Mouse (Mus musculus): ENCODE results near the gene Acsm3. TPM values are rescaled to one million over a fixed set of nuclear protein-coding genes. Genes with fewer than 3 reads are reported as not detected.
"Not testable (repeated sequence)": the region's sequence is repeated elsewhere in the genome, so short reads cannot be mapped to it uniquely, and the experiment has no call there.

The Acsm3 gene
- total RNA-seq (2021): 1 to 10 TPM in 1 of 2 experiments, not detected in 1; 5.7 TPM
- long read RNA-seq, experiment 1: 0 reads
- long read RNA-seq, experiment 2: 0 reads

GRCm38 (mm10) chr7:119760527-119760951 lies at the start of gene Acsm3:
Gene Acsm3 (plus strand): TSS chr7:119760923.
- no peak for DNase-seq

GRCm38 (mm10) chr7:119714111-119714510 lies 46.6 kb upstream of the Acsm3 start:
- no peak for DNase-seq

GRCm38 (mm10) chr7:119720253-119720946 lies 40.3 kb upstream of the Acsm3 start, which contains the start of gene Thumpd1:
Gene Thumpd1 (minus strand): TSS chr7:119720798.
- peak; percentile 93 to 94 for DNase-seq

GRCm38 (mm10) chr7:119720947-119721310 lies 39.8 kb upstream of the Acsm3 start:
- no peak for DNase-seq

- no peak for DNase-seq
Observed at GRCm38 (mm10) chr7:119727621-119728020, 33.1 kb upstream of the Acsm3 start.

GRCm38 (mm10) chr7:119731262-119731661 lies 29.5 kb upstream of the Acsm3 start:
- not testable (repeated sequence) for DNase-seq

- no peak for DNase-seq
Observed at GRCm38 (mm10) chr7:119738877-119739276, 21.8 kb upstream of the Acsm3 start.

GRCm38 (mm10) chr7:119739798-119740468 lies 20.8 kb upstream of the Acsm3 start:
- DNase-seq: not testable (repeated sequence)

GRCm38 (mm10) chr7:119744321-119744720 lies 16.4 kb upstream of the Acsm3 start:
- DNase-seq: no peak

- no peak for DNase-seq
Observed at GRCm38 (mm10) chr7:119745869-119746268, 14.9 kb upstream of the Acsm3 start.

- DNase-seq: no peak
Observed at GRCm38 (mm10) chr7:119748761-119749160, 12.0 kb upstream of the Acsm3 start.

GRCm38 (mm10) chr7:119749942-119750341 lies 10.8 kb upstream of the Acsm3 start:
- no peak for DNase-seq

GRCm38 (mm10) chr7:119753696-119754095 lies 7.0 kb upstream of the Acsm3 start:
- no peak for DNase-seq

- no peak for DNase-seq
Observed at GRCm38 (mm10) chr7:119762166-119762697, 1.5 kb downstream of the Acsm3 start.

GRCm38 (mm10) chr7:119764377-119764776 lies 3.7 kb downstream of the Acsm3 start:
- DNase-seq: no peak

- no peak for DNase-seq
Observed at GRCm38 (mm10) chr7:119766996-119767395, 6.3 kb downstream of the Acsm3 start.

GRCm38 (mm10) chr7:119769895-119770294 lies 9.2 kb downstream of the Acsm3 start:
- DNase-seq: no peak

- DNase-seq: peak in 1 of 2 experiments; percentile 62
Observed at GRCm38 (mm10) chr7:119783453-119783852, 22.7 kb downstream of the Acsm3 start.

- no peak for DNase-seq
Observed at GRCm38 (mm10) chr7:119784908-119785307, 24.2 kb downstream of the Acsm3 start.

- no peak for DNase-seq
Observed at GRCm38 (mm10) chr7:119789024-119789423, 28.3 kb downstream of the Acsm3 start.

- DNase-seq: peak; percentile 88 to 89
Observed at GRCm38 (mm10) chr7:119793586-119794250, 33.0 kb downstream of the Acsm3 start, which contains the start of the genes Rexo5 and Eri2. Gene Rexo5 (plus strand): TSS chr7:119794006. Gene Eri2 (minus strand): TSS chr7:119794058.

- no peak for DNase-seq
Observed at GRCm38 (mm10) chr7:119794251-119794638, 33.5 kb downstream of the Acsm3 start.

- no peak for DNase-seq
Observed at GRCm38 (mm10) chr7:119795311-119795710, 34.6 kb downstream of the Acsm3 start.

Data from heart, adult 18-20 months (tissue).